Mouse (Mus musculus) left cerebral cortex, postnatal 25 days (tissue): Measurements from ENCODE around the gene Tlx1. TPM values are rescaled to one million over a fixed set of nuclear protein-coding genes. Genes with fewer than 3 reads are reported as not detected.

ENCODE experiments used
- total RNA-seq, 2 experiments: library from RNA; stranded (reverse); gene quantifications; 2 replicates each; pipeline ENCODE4 v1.2.3; 2021

Tlx1 gene
- total RNA-seq, 2 experiments from 2014 or later, result not detected

Other genes with a start within 250 kb of the Tlx1 start
- gene Slf2, start 219.5 kb upstream of the Tlx1 start, total RNA-seq, result 10 to 100 TPM; 35.9 to 38.6 TPM
- 10 to 100 TPM; 19.7 to 21.6 TPM for gene Sema4g, start 161.6 kb upstream of the Tlx1 start, total RNA-seq
- gene Twnk, start 145.0 kb upstream of the Tlx1 start, total RNA-seq, result 10 to 100 TPM; 14.0 to 15.7 TPM
- 10 to 100 TPM; 40.2 to 44.2 TPM for gene Mrpl43, start 144.2 kb upstream of the Tlx1 start, total RNA-seq
- 10 to 100 TPM; 30.8 to 32.2 TPM for gene Lzts2, start 136.3 kb upstream of the Tlx1 start, total RNA-seq
- gene Pdzd7, start 105.0 kb upstream of the Tlx1 start, total RNA-seq, result 1 to 10 TPM; 4.2 to 4.6 TPM
- gene Sfxn3, start 103.2 kb upstream of the Tlx1 start, total RNA-seq, result 100 to 1,000 TPM; 107 to 129 TPM
- 1 to 10 TPM; 1.9 to 2.2 TPM for gene Kazald1, start 75.4 kb upstream of the Tlx1 start, total RNA-seq
- not detected for gene Lbx1, start 85.1 kb downstream of the Tlx1 start, total RNA-seq
- 100 to 1,000 TPM; 105 to 107 TPM for gene Btrc, start 213.1 kb downstream of the Tlx1 start, total RNA-seq